Comparison of ENCODE assay signal across 8 mouse cellular contexts in genomic region chr8:95852290-95852689, GRCm38 (mm10). TPM values are rescaled to one million over a fixed set of nuclear protein-coding genes. Genes with fewer than 3 reads are reported as not detected.
DNase-seq lines count a peak whose midpoint lies in the region; ATAC-seq lines count a peak whose summit lies in the region.

No protein-coding gene starts in this region.

- H3K9me3 ChIP-seq in embryonic facial prominence, embryonic 14.5 days (ENCODE audit: control insufficient read depth, low read length), result no peaks in the 10 kb centered on the region

- H3K4me3 ChIP-seq in embryonic facial prominence, embryonic 14.5 days (ENCODE audit: low read depth, low read length), result peak overlapping the region; percentile 63

- H3K36me3 ChIP-seq in embryonic facial prominence, embryonic 14.5 days (ENCODE audit: control insufficient read depth, insufficient read depth, low read length), result peaks cover 8% of the 10 kb centered on the region

- intact Hi-C loops in heart, postnatal 25 days (cut with DNase I), result loop anchor here (2.0 to 5.0 kb wide), 2 partner anchors 35 to 43 kb away; partner anchors contain the start of gene Got2
- intact Hi-C loops in left cerebral cortex, postnatal 4 days (cut with DNase I), result no loop called here

- no peak overlapping the region for H3K27ac ChIP-seq in embryonic facial prominence, embryonic 14.5 days (replicated peaks; ENCODE audit: low read depth, low read length)

- ATAC-seq in embryonic facial prominence, embryonic 14.5 days (ENCODE audit: low read depth), result no peak
- peak; percentile 29; the same call in 1 of the 2 replicates for ATAC-seq in megakaryocyte-erythroid progenitor cell, adult 5-6 weeks (replicated peaks; ENCODE audit: low FRiP score, low TSS enrichment, poor library complexity, severe bottlenecking)

- no peaks in the 10 kb centered on the region for H3K27me3 ChIP-seq in embryonic facial prominence, embryonic 14.5 days (replicated peaks; ENCODE audit: control insufficient read depth, insufficient read depth, low read length)

- WGBS in embryonic facial prominence, embryonic 14.5 days, result 77% methylated on average over 4 of the region's 4 CpGs
- WGBS in large intestine, adult 2 months, result 17% methylated on average over 4 of the region's 4 CpGs

- H3K9ac ChIP-seq in embryonic facial prominence, embryonic 14.5 days (ENCODE audit: low read depth, low read length), result peak overlapping the region; percentile 71; the same call in 1 of the 2 replicates

- peak; percentile 6 to 30 for DNase-seq in spleen, postnatal 36 days (ENCODE audit: low spot score in 2 of 2)
- no peak for DNase-seq in spleen, postnatal 10 days (ENCODE audit: low spot score in 2 of 2)
- no peak for DNase-seq in embryonic facial prominence, embryonic 14.5 days (ENCODE audit: low spot score)
- DNase-seq in heart, postnatal 25 days (ENCODE audit: low spot score), result peak; percentile 36
- DNase-seq in large intestine, adult 2 months (ENCODE audit: low read depth, low spot score), result peak; percentile 8
- no peak for DNase-seq in left cerebral cortex, postnatal 4 days
- DNase-seq in frontal cortex, adult 2 months (ENCODE audit: extremely low spot score in 1 of 2, low spot score in 1 of 2), result no peak

- peak overlapping the region; percentile 61 for H3K4me2 ChIP-seq in embryonic facial prominence, embryonic 14.5 days (ENCODE audit: low read depth, low read length)

- H3K4me1 ChIP-seq in embryonic facial prominence, embryonic 14.5 days (ENCODE audit: control insufficient read depth, insufficient read depth, low read length), result peaks cover 5% of the 10 kb centered on the region; the same call in 1 of the 2 replicates

RNA-seq across cellular contexts. Expression of gene Slc38a7, which starts 1.0 kb away (rescaled TPM):
- 13.1 and 15.3 TPM in 2 replicates for polyA plus RNA-seq in embryonic facial prominence, embryonic 14.5 days (2014; fragmentation: Nextera tagmentation; extraction: Ambion mirVana)
- total RNA-seq in heart, postnatal 25 days (2021), result 10 to 100 TPM; 11.5 to 13.0 TPM
- polyA plus RNA-seq in large intestine, adult 2 months (2012; rRNA removed), result 13.3 and 16.3 TPM in 2 replicates
- total RNA-seq in megakaryocyte-erythroid progenitor cell, adult 5-6 weeks (2014; fragmentation: Nextera tagmentation), result 10.0 and 13.4 TPM in 2 replicates
- total RNA-seq in megakaryocyte-erythroid progenitor cell, adult 5-6 weeks (2017), result 6.2 and 13.1 TPM in 2 replicates
- 10 to 100 TPM; 42.5 to 43.2 TPM for total RNA-seq in left cerebral cortex, postnatal 4 days (2021)
- 27.6 and 28.9 TPM in 2 replicates for polyA plus RNA-seq in frontal cortex, adult 2 months (2012; rRNA removed)

RNA-seq across cellular contexts. Expression of gene Sap18b, which starts 27.1 kb away (rescaled TPM):
- polyA plus RNA-seq in embryonic facial prominence, embryonic 14.5 days (2014; fragmentation: Nextera tagmentation; extraction: Ambion mirVana), result 322 and 341 TPM in 2 replicates
- total RNA-seq in heart, postnatal 25 days (2021), result 10 to 100 TPM; 84.4 to 96.1 TPM
- 47.0 and 51.7 TPM in 2 replicates for polyA plus RNA-seq in large intestine, adult 2 months (2012; rRNA removed)
- 91.4 and 188 TPM in 2 replicates for total RNA-seq in megakaryocyte-erythroid progenitor cell, adult 5-6 weeks (2014; fragmentation: Nextera tagmentation)
- total RNA-seq in megakaryocyte-erythroid progenitor cell, adult 5-6 weeks (2017), result 427 and 618 TPM in 2 replicates
- 10 to 100 TPM; 97.4 to 99.3 TPM for total RNA-seq in left cerebral cortex, postnatal 4 days (2021)
- 75.9 and 88.6 TPM in 2 replicates for polyA plus RNA-seq in frontal cortex, adult 2 months (2012; rRNA removed)

RNA-seq across cellular contexts. Expression of gene Got2, which starts 36.1 kb away (rescaled TPM):
- polyA plus RNA-seq in embryonic facial prominence, embryonic 14.5 days (2014; fragmentation: Nextera tagmentation; extraction: Ambion mirVana), result 61.9 and 71.2 TPM in 2 replicates
- 100 to 1,000 TPM; 828 to 869 TPM for total RNA-seq in heart, postnatal 25 days (2021)
- 68.8 and 72.6 TPM in 2 replicates for polyA plus RNA-seq in large intestine, adult 2 months (2012; rRNA removed)
- 209 and 215 TPM in 2 replicates for total RNA-seq in megakaryocyte-erythroid progenitor cell, adult 5-6 weeks (2014; fragmentation: Nextera tagmentation)
- total RNA-seq in megakaryocyte-erythroid progenitor cell, adult 5-6 weeks (2017), result 106 and 141 TPM in 2 replicates
- 100 to 1,000 TPM; 147 to 156 TPM for total RNA-seq in left cerebral cortex, postnatal 4 days (2021)
- 202 and 213 TPM in 2 replicates for polyA plus RNA-seq in frontal cortex, adult 2 months (2012; rRNA removed)

RNA-seq across cellular contexts. Expression of gene Cnot1, which starts 45.0 kb away (rescaled TPM):
- 75.4 and 93.6 TPM in 2 replicates for polyA plus RNA-seq in embryonic facial prominence, embryonic 14.5 days (2014; fragmentation: Nextera tagmentation; extraction: Ambion mirVana)
- 100 to 1,000 TPM; 109 to 130 TPM for total RNA-seq in heart, postnatal 25 days (2021)
- polyA plus RNA-seq in large intestine, adult 2 months (2012; rRNA removed), result 74.6 and 112 TPM in 2 replicates
- 278 and 316 TPM in 2 replicates for total RNA-seq in megakaryocyte-erythroid progenitor cell, adult 5-6 weeks (2014; fragmentation: Nextera tagmentation)
- 133 and 217 TPM in 2 replicates for total RNA-seq in megakaryocyte-erythroid progenitor cell, adult 5-6 weeks (2017)
- 100 to 1,000 TPM; 156 to 167 TPM for total RNA-seq in left cerebral cortex, postnatal 4 days (2021)
- polyA plus RNA-seq in frontal cortex, adult 2 months (2012; rRNA removed), result 62.9 and 64.7 TPM in 2 replicates

Comparison
In these comparisons a context has a peak if more than half of its experiments do, and no peak if none do; other contexts are left out.
1. DNase-seq: peak in spleen, postnatal 36 days (2 of 2), heart, postnatal 25 days (single experiment) and large intestine, adult 2 months (single experiment); none in spleen, postnatal 10 days (0 of 2), embryonic facial prominence, embryonic 14.5 days (single experiment), left cerebral cortex, postnatal 4 days (single experiment) and frontal cortex, adult 2 months (0 of 2).